Mouse (Mus musculus): Measurements from ENCODE around the gene Cnr2.
A peak's percentile ranks its signal among the peaks of the same experiment; 100 is the strongest.

The Cnr2 gene

GRCm38 (mm10) chr4:135906633-135907032 is 11.4 kb downstream of the Cnr2 start:
- peak; percentile 95 for DNase-seq (ENCODE audit: low read depth)

- no peak for DNase-seq (ENCODE audit: low read depth)
Observed at GRCm38 (mm10) chr4:135909326-135910066, 14.3 kb downstream of the Cnr2 start.

DNA sequence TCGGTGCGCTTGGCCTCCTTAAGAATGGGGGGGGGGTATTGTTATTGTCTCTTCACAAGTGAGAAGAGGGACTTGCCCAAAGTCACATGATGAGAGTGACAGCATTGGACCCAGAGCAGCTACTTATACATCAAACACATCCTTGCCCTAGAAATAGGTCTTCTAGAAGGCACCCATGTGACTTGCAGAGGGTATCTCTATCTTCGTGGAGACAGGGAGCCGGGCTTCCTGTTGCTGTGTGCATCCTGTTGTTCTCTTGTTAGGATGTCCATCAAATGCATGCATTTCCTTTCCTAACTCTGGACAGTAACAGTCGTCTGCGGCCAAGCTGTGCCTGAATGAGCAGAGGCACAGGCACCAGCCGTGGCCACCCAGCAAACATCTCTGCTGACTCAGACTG is 16.3 kb downstream of the Cnr2 start:
- DNase-seq (ENCODE audit: low read depth), result peak; percentile 90

- DNase-seq (ENCODE audit: low read depth), result peak; percentile 48
Observed at GRCm38 (mm10) chr4:135912164-135912563, 17.0 kb downstream of the Cnr2 start.

DNA sequence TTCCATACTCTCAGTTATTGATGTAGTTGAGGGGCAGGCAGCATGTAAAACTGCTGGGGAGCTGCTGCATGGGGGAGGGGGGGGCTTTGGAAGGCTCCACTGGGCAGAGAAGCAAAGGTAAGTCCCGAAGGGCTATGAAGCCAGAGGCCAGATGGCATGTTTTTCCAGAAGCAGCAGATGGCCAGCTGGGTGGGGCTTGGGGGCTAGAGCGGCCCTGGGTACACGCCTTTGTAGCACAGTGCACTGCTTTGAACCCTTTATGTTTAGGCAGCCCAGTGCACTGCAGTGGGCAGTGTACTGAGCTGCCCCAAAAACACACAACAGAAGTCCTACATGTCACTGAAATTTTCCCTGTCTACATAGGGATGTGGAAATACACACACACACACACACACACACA is 17.6 kb downstream of the Cnr2 start:
- peak; percentile 32 for DNase-seq (ENCODE audit: low read depth)

- peak; percentile 55 for DNase-seq (ENCODE audit: low read depth)
Observed at GRCm38 (mm10) chr4:135913433-135913832, 18.2 kb downstream of the Cnr2 start.

- DNase-seq (ENCODE audit: low read depth), result peak; percentile 81
Observed at GRCm38 (mm10) chr4:135918635-135919279, 23.6 kb downstream of the Cnr2 start.

GRCm38 (mm10) chr4:135919280-135919639 is 24.1 kb downstream of the Cnr2 start:
- no peak for DNase-seq (ENCODE audit: low read depth)

GRCm38 (mm10) chr4:135920304-135921241 is 25.4 kb downstream of the Cnr2 start, which contains the start of gene Fuca1:
Gene Fuca1 (plus strand): TSS chr4:135920735.
- peak; percentile 97 for DNase-seq (ENCODE audit: low read depth)

DNA sequence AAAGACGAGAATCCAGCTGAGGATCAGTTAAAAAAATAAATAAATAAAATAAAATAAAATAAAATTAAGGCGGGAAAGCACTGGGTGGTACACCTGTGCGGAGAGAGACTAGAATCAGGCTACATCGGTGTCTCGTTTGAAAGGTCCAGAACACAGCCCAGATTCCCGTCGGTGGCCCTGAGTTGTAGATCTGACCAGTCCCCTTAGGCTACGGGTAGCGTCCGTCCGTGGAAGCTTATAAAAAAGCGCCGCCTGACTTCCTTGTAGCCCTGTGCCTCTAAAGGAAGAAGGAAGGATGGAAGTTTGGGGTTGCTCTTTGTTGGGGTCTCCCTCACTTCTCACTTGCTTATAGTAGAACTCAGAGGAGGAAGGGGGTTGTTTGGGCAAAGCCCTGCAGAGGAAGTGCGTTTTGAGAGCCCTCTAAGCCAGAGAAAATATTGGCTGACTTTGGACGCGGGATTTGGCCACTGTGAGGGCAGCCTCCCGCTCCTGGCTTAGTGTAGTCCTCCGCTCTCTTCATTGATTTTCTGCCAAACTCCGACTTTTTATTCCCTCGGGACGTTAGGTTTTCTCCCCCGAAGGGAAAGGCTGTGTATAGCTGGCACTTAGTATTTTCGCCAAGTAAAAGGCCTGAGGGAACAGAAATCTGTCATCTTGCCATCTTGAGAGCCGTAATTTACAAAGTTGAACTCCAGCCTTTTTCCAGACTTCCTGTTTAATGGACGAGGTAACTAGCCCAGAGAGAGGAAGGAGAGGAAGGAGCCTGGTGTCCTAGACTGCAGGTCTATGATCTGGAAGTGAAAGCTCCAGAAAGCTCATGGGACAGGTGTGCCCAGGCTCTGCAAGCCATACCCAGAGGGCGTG is 26.3 kb downstream of the Cnr2 start:
- peak; percentile 36 for DNase-seq (ENCODE audit: low read depth)

- DNase-seq (ENCODE audit: low read depth), result peak; percentile 35
Observed at GRCm38 (mm10) chr4:135922190-135922589, 27.0 kb downstream of the Cnr2 start.

DNA sequence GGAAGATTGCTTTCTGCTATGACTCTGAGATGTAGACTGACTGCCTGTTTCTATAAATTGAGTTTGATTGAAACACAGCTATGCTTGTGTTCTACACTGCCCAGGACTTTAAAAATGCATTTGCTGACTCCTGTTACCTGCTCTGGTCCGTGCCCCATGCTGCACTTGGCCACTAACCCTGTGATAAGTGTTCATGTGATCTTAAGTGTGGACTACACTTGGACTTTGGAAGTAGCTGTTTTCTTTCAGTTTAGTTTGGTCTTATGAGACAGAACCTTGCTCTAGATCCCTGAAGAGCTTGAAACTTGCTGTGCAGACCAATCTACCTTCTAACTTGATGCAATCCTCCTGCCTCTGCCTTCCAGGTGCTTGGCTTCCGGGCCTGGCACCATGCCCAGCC is 29.2 kb downstream of the Cnr2 start:
- no peak for DNase-seq (ENCODE audit: low read depth)

GRCm38 (mm10) chr4:135925341-135925740 is 30.1 kb downstream of the Cnr2 start:
- DNase-seq (ENCODE audit: low read depth), result no peak

GRCm38 (mm10) chr4:135926195-135926808 is 31.1 kb downstream of the Cnr2 start:
- DNase-seq (ENCODE audit: low read depth), result no peak

DNA sequence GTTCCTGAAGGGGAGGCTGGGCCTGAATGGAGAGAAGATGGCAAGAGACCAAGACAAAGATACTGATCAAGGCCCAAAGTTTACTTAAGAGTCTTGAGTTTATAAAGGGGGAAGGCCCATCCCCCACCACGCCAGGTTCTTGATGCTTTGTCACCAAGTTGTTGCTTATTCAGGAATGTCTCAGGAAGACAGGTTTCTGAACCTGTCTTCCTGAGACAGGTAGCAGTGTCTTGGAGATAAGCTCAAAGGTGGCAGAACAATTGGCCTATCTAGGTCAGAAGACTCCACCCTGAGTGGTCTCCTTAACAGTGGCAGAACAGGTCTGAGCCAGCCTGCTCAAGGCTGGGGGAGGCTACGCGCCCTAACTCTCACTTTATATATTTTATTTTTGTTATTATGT is 31.7 kb downstream of the Cnr2 start:
- DNase-seq (ENCODE audit: low read depth), result no peak

DNA sequence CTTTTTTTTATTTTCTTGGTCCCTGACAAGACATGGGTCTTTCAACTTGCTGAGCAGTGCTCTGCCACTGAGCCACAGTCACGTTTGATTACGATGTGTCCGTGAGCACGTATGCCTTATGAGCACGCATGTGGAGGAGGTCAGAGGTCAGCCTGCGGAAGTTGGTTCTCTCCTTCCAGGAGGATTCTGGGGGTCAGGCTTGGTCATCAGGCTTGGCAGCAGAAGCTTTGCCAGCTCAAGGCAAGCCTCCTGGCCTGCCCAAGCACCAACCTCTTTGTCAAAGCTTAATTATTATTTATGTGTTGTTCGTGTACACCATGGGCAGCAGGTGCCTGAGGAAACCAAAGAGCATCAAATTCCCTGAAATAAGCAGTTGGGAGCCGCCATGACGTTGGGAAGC is 33.2 kb downstream of the Cnr2 start:
- no peak for DNase-seq (ENCODE audit: low read depth)

DNA sequence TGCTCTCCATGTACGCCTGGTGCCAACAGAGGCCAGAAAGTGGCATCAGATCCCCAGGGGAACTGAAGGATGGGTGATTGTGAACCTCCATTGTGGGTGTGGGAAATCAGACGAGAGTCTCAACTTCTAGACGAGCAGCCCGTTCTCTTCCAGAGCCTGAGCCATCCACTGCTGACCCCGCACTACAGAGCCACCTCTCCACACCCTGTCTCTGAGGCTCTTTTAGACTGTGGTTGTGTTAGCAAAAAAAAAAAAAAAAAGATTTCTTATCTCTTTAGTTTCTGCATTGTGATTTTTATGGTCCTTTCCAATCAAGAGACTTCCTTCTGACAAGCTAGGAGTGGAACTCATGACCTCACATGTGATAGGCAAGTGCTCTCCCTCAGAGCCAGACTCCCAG is 34.2 kb downstream of the Cnr2 start:
- DNase-seq (ENCODE audit: low read depth), result no peak

DNA sequence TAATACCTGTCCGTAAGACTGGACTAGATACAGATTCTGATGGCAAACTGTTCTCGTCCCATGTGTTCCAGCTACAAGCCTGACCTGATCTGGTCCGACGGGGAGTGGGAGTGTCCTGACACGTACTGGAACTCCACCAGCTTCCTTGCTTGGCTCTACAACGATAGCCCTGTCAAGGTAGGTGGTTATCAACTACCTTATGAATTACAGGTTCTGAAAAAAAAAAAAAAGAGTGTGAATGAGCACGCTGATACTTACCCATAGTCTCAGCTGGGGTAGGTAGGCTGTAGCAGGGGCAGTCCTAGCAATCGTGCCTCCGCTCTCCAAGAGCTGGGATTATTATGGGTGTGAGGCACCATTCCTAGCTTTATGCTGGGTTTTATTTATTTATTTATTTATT is 34.6 kb downstream of the Cnr2 start:
- DNase-seq (ENCODE audit: low read depth), result no peak

GRCm38 (mm10) chr4:135930239-135930638 is 35.0 kb downstream of the Cnr2 start:
- no peak for DNase-seq (ENCODE audit: low read depth)

GRCm38 (mm10) chr4:135931832-135932231 is 36.6 kb downstream of the Cnr2 start:
- DNase-seq (ENCODE audit: low read depth), result peak; percentile 70
